Mouse (Mus musculus): Measurements from ENCODE around the gene Rhbdl3. TPM values are rescaled to one million over a fixed set of nuclear protein-coding genes. Genes with fewer than 3 reads are reported as not detected.

The Rhbdl3 gene
- polyA plus RNA-seq, 1 experiment = 0.17 TPM

DNA sequence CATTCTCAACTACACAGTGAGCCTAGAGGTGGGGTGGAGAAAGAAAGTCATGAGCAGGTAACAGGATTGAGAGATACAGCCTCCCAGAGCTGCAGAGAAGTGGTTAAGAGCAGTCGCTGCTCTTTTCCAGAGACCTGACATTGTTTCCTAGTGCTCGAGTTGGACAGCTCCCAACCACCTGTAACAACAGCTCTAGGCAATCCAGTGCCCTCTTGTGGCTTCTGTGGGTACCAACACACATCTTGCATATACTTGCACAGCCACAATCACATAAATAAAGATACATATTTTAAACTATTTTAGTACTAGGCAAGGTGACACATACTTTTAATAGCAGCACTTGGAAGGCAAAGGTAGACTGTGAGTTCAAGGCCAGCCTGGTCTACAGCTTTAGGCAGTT, 9.7 kb upstream of the Rhbdl3 start:
- no peaks in the 10 kb centered on the region for H3K36me3 ChIP-seq (ENCODE audit: control insufficient read depth, insufficient read depth)
- no peak for TF ChIP-seq POLR2A (IDR thresholded peaks at IDR 0.05; ENCODE audit: insufficient read length, low read depth)
- TF ChIP-seq MYOD1 (IDR thresholded peaks at IDR 0.05; ENCODE audit: control insufficient read depth in 1 of 3, insufficient read length in 2 of 3, low read depth in 2 of 3) = no peak
- no peak for TF ChIP-seq TCF12 (IDR thresholded peaks at IDR 0.05; ENCODE audit: insufficient read depth, poor library complexity, severe bottlenecking)
- TF ChIP-seq REST (IDR thresholded peaks at IDR 0.05; ENCODE audit: insufficient read depth, insufficient read length) = peak; percentile 24
- no peak for TF ChIP-seq MAX (IDR thresholded peaks at IDR 0.05; ENCODE audit: low read depth)
- TF ChIP-seq USF1 (IDR thresholded peaks at IDR 0.05; ENCODE audit: low read depth) = no peak
- no peak overlapping the region for H3ac ChIP-seq (ENCODE audit: control insufficient read depth, insufficient read length)
- no peak overlapping the region for H3K4me3 ChIP-seq
- H3K27me3 ChIP-seq (ENCODE audit: control insufficient read depth, insufficient read depth, insufficient read length) = peaks cover 10% of the 10 kb centered on the region
- H3K79me2 ChIP-seq (ENCODE audit: control insufficient read depth, insufficient read depth) = no peaks in the 10 kb centered on the region
- no peak overlapping the region for H3K4me2 ChIP-seq (ENCODE audit: low read depth)

- Histone ChIP-seq H3ac (ENCODE audit: control insufficient read depth, insufficient read length) (no peak overlapping the region), H3K4me3 (no peak overlapping the region), H3K36me3 (ENCODE audit: control insufficient read depth, insufficient read depth) (no peaks in the 10 kb centered on the region), H3K27me3 (ENCODE audit: control insufficient read depth, insufficient read depth, insufficient read length) (peaks cover 23% of the 10 kb centered on the region), H3K79me2 (ENCODE audit: control insufficient read depth, insufficient read depth) (no peaks in the 10 kb centered on the region), H3K4me2 (ENCODE audit: low read depth) (no peak overlapping the region)
- TF ChIP-seq TCF12 (IDR thresholded peaks at IDR 0.05; ENCODE audit: insufficient read depth, poor library complexity, severe bottlenecking) (no peak), MAX (IDR thresholded peaks at IDR 0.05; ENCODE audit: low read depth) (no peak), MYOG (IDR thresholded peaks at IDR 0.05; ENCODE audit: control insufficient read depth in 1 of 3, insufficient read depth in 1 of 3, insufficient read length in 2 of 3, low read depth in 2 of 3) (no peak), REST (IDR thresholded peaks at IDR 0.05; ENCODE audit: insufficient read depth, insufficient read length) (no peak), MYOD1 (IDR thresholded peaks at IDR 0.05; ENCODE audit: control insufficient read depth in 1 of 3, insufficient read length in 2 of 3, low read depth in 2 of 3) (no peak), TCF3 (IDR thresholded peaks at IDR 0.05; ENCODE audit: insufficient read length, low read depth) (no peak), E2F4 (IDR thresholded peaks at IDR 0.05; ENCODE audit: insufficient read depth) (no peak), CEBPB (IDR thresholded peaks at IDR 0.05; ENCODE audit: insufficient read depth, poor library complexity, severe bottlenecking) (no peak)
Measured at GRCm38 (mm10) chr11:80292463-80292862, 8.2 kb upstream of the Rhbdl3 start.

- no peak overlapping the region for H3ac ChIP-seq (ENCODE audit: control insufficient read depth, insufficient read length)
- H3K36me3 ChIP-seq (ENCODE audit: control insufficient read depth, insufficient read depth) = no peaks in the 10 kb centered on the region
- peaks cover 27% of the 10 kb centered on the region for H3K27me3 ChIP-seq (ENCODE audit: control insufficient read depth, insufficient read depth, insufficient read length)
- H3K79me2 ChIP-seq (ENCODE audit: control insufficient read depth, insufficient read depth) = no peaks in the 10 kb centered on the region
- TF ChIP-seq SRF (IDR thresholded peaks at IDR 0.05; ENCODE audit: control insufficient read depth, insufficient read length, low read depth) = no peak
- H3K4me3 ChIP-seq = no peak overlapping the region
- no peak overlapping the region for H3K4me2 ChIP-seq (ENCODE audit: low read depth)
Measured at GRCm38 (mm10) chr11:80295066-80295465, 5.6 kb upstream of the Rhbdl3 start.

DNA sequence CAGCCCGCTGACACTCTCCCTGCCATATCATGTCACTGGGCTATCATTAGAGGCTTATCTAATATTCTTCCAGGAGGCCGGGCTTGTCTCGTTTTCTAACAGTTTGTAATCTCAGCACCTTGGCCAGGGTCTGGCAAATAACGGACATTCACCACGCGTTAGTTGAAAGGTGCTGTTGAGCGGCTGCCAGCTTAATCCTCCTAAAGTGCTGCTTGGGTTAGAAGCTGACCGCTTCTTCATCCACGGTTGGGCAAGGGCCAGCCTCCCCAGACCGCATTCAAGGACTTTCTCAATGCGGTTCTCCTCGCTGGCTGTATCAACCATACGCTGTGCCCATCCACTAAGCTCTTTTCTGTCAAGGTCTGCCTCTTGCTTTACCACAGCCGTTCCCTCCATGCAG, 4.9 kb upstream of the Rhbdl3 start:
- Histone ChIP-seq H3ac (ENCODE audit: control insufficient read depth, insufficient read length) (no peak overlapping the region), H3K4me3 (no peak overlapping the region), H3K36me3 (ENCODE audit: control insufficient read depth, insufficient read depth) (no peaks in the 10 kb centered on the region), H3K79me2 (ENCODE audit: control insufficient read depth, insufficient read depth) (no peaks in the 10 kb centered on the region), H3K4me2 (ENCODE audit: low read depth) (no peak overlapping the region), H3K27me3 (ENCODE audit: control insufficient read depth, insufficient read depth, insufficient read length) (peaks cover 33% of the 10 kb centered on the region)
- TF ChIP-seq CEBPB (IDR thresholded peaks at IDR 0.05; ENCODE audit: insufficient read depth, poor library complexity, severe bottlenecking) (no peak), MYOD1 (IDR thresholded peaks at IDR 0.05; ENCODE audit: control insufficient read depth in 1 of 3, insufficient read length in 2 of 3, low read depth in 2 of 3) (no peak), REST (IDR thresholded peaks at IDR 0.05; ENCODE audit: insufficient read depth, insufficient read length) (no peak)

DNA sequence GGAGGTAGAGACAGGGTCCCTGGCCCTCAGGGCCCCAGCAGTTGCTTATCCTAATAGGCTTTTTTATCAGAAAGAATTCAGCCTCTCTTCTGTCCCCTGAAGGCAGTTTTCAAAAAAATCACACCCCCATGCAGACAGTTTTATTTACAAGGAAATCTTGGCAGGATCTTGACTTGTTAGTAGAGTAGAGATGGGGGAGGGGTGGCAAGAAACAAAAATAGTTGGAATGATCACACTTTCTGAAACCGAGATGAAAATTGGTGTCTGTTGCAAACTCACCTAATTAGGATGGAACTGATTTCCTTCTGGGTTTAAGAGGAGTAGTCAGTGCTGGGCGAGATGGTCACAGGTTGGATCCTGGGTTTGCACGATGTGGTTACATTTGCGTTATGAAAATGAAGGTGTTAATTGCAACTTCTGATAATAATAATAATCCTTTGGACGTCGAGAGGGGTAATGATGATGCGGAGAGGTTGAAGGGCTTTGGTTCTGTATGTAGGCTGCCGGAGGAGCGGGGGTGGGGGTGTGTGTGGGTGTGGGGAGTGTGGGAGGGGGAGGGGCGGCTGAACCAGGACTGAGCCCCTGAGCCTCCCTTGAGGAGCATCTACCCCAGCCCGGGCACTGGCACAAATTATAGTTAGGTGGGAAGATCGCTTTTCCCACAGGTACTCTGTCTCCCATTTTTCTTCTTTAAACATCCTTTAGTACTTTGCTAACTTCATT, 1.0 kb upstream of the Rhbdl3 start:
- no peak for TF ChIP-seq POLR2A (IDR thresholded peaks at IDR 0.05; ENCODE audit: insufficient read length, low read depth)
- TF ChIP-seq REST (IDR thresholded peaks at IDR 0.05; ENCODE audit: insufficient read depth, insufficient read length) = no peak
- H3K4me3 ChIP-seq = peak overlapping the region; percentile 14
- H3K36me3 ChIP-seq (ENCODE audit: control insufficient read depth, insufficient read depth) = no peaks in the 10 kb centered on the region
- H3K27me3 ChIP-seq (ENCODE audit: control insufficient read depth, insufficient read depth, insufficient read length) = peaks cover 42% of the 10 kb centered on the region
- H3K4me2 ChIP-seq (ENCODE audit: low read depth) = no peak overlapping the region
- no peaks in the 10 kb centered on the region for H3K79me2 ChIP-seq (ENCODE audit: control insufficient read depth, insufficient read depth)
- H3ac ChIP-seq (ENCODE audit: control insufficient read depth, insufficient read length) = no peak overlapping the region

DNA sequence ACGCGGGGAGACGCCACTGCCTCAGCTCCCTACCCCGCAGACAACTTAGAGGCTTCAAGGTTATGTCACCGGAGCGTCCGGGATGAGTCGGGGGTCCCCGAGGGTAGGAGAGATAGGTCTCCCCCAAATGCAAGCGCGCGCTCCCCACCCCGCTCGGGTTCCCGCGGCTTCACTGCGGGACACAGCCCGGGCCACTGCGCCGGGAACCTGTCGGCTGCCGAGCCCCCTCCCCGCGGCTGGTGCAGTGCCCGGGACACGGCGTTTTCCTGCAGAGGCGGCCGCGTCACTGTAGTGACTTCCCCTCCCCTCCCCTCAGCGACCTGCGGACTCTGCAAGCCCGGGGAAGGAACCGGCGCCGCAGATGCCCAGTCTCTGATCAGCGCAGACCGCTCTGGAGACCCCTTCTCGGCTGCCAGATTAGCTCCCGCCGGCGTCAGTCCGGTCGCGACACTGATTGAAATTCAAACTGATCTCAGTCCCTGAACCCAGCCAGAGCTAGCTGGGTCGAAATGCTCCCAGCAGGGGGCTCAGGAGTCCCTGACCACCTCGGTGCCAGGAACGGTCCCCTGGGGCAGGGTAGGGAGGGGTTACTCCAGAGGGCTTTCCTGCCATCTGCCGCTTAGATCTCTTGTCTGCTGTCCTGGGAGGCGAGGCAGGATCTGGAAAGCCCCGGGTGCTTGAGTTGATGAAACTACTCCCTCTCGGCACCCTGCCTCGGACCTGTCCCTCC, 769 bp downstream of the Rhbdl3 start:
- Histone ChIP-seq H3K36me3 (ENCODE audit: control insufficient read depth, insufficient read depth) (no peaks in the 10 kb centered on the region), H3ac (ENCODE audit: control insufficient read depth, insufficient read length) (no peak overlapping the region), H3K27me3 (ENCODE audit: control insufficient read depth, insufficient read depth, insufficient read length) (peaks cover 44% of the 10 kb centered on the region), H3K4me2 (ENCODE audit: low read depth) (peak overlapping the region; percentile 92), H3K79me2 (ENCODE audit: control insufficient read depth, insufficient read depth) (no peaks in the 10 kb centered on the region), H3K4me3 (peak overlapping the region; percentile 14)
- TF ChIP-seq MYOG (IDR thresholded peaks at IDR 0.05; ENCODE audit: control insufficient read depth in 1 of 3, insufficient read depth in 1 of 3, insufficient read length in 2 of 3, low read depth in 2 of 3) = no peak
- no peak for TF ChIP-seq E2F4 (IDR thresholded peaks at IDR 0.05; ENCODE audit: insufficient read depth)
- TF ChIP-seq MAX (IDR thresholded peaks at IDR 0.05; ENCODE audit: low read depth) = no peak
- no peak for TF ChIP-seq POLR2AphosphoS2 (IDR thresholded peaks at IDR 0.05; ENCODE audit: insufficient read length, low read depth)
- no peak for TF ChIP-seq POLR2A (IDR thresholded peaks at IDR 0.05; ENCODE audit: insufficient read length, low read depth)
- TF ChIP-seq TCF12 (IDR thresholded peaks at IDR 0.05; ENCODE audit: insufficient read depth, poor library complexity, severe bottlenecking) = no peak
- no peak for TF ChIP-seq USF1 (IDR thresholded peaks at IDR 0.05; ENCODE audit: low read depth)
- TF ChIP-seq SRF (IDR thresholded peaks at IDR 0.05; ENCODE audit: control insufficient read depth, insufficient read length, low read depth) = no peak
- no peak for TF ChIP-seq TCF3 (IDR thresholded peaks at IDR 0.05; ENCODE audit: insufficient read length, low read depth)
- TF ChIP-seq MYOD1 (IDR thresholded peaks at IDR 0.05; ENCODE audit: control insufficient read depth in 1 of 3, insufficient read length in 2 of 3, low read depth in 2 of 3) = no peak
- no peak for TF ChIP-seq CEBPB (IDR thresholded peaks at IDR 0.05; ENCODE audit: insufficient read depth, poor library complexity, severe bottlenecking)
- no peak for TF ChIP-seq REST (IDR thresholded peaks at IDR 0.05; ENCODE audit: insufficient read depth, insufficient read length)

Measured in myocyte (in vitro differentiated cells).